Mouse (Mus musculus): ENCODE results near the gene Kcnh2. TPM values are rescaled to one million over a fixed set of nuclear protein-coding genes. Genes with fewer than 3 reads are reported as not detected.

Gene Kcnh2
- polyA plus RNA-seq (2021; fragmentation: Nextera tagmentation) = 3.3 and 4.7 TPM in 2 replicates
- long read RNA-seq, experiment 1, partial matches to known transcripts = 6 of 7 reads
- long read RNA-seq, experiment 1, other reads (novel, unspliced or antisense) = 1 of 7 reads
- long read RNA-seq, experiment 2, full-length matches to known transcripts = 4 of 29 reads
- long read RNA-seq, experiment 2, partial matches to known transcripts = 20 of 29 reads
- long read RNA-seq, experiment 2, other reads (novel, unspliced or antisense) = 5 of 29 reads

GRCm38 (mm10) chr5:24351278-24351677 is at the start of gene Kcnh2:
Kcnh2 (minus strand) TSS chr5:24351604.

GRCm38 (mm10) chr5:24393392-24393997 is 42.1 kb upstream of the Kcnh2 start, which contains the start of gene Abcb8:
Abcb8 (plus strand) TSS chr5:24393663.

GRCm38 (mm10) chr5:24391864-24392263 is 40.5 kb upstream of the Kcnh2 start, which contains the start of gene Atg9b:
Atg9b (minus strand) TSS chr5:24392143.

GRCm38 (mm10) chr5:24364508-24364907 is 13.1 kb upstream of the Kcnh2 start, which contains the start of gene Nos3:
Nos3 (plus strand) TSS chr5:24364810.

Other genes starting within 250 kb of the Kcnh2 start
- gene Nupl2, start 186.6 kb downstream of the Kcnh2 start, polyA plus RNA-seq (2021; fragmentation: Nextera tagmentation) = 8.3 and 8.7 TPM in 2 replicates
- 1.2 TPM in 2 replicates for gene Nos3, start 13.2 kb upstream of the Kcnh2 start, polyA plus RNA-seq (2021; fragmentation: Nextera tagmentation)
- gene Atg9b, start 40.5 kb upstream of the Kcnh2 start, polyA plus RNA-seq (2021; fragmentation: Nextera tagmentation) = 2.4 and 2.5 TPM in 2 replicates
- 43.5 and 52.0 TPM in 2 replicates for gene Abcb8, start 42.1 kb upstream of the Kcnh2 start, polyA plus RNA-seq (2021; fragmentation: Nextera tagmentation)
- not detected in 2 replicates for gene Asic3, start 61.8 kb upstream of the Kcnh2 start, polyA plus RNA-seq (2021; fragmentation: Nextera tagmentation)
- gene Cdk5, start 71.9 kb upstream of the Kcnh2 start, polyA plus RNA-seq (2021; fragmentation: Nextera tagmentation) = 126 and 130 TPM in 2 replicates
- gene Slc4a2, start 72.2 kb upstream of the Kcnh2 start, polyA plus RNA-seq (2021; fragmentation: Nextera tagmentation) = 7.7 and 28.6 TPM in 2 replicates
- 137 and 164 TPM in 2 replicates for gene Fastk, start 93.7 kb upstream of the Kcnh2 start, polyA plus RNA-seq (2021; fragmentation: Nextera tagmentation)
- 28.7 and 29.8 TPM in 2 replicates for gene Tmub1, start 96.2 kb upstream of the Kcnh2 start, polyA plus RNA-seq (2021; fragmentation: Nextera tagmentation)
- gene Agap3, start 100.6 kb upstream of the Kcnh2 start, polyA plus RNA-seq (2021; fragmentation: Nextera tagmentation) = 66.1 and 69.7 TPM in 2 replicates
- gene Gbx1, start 175.6 kb upstream of the Kcnh2 start, polyA plus RNA-seq (2021; fragmentation: Nextera tagmentation) = 0.04 TPM in 1 of 2 replicates, not detected in the other
- gene Asb10, start 189.4 kb upstream of the Kcnh2 start, polyA plus RNA-seq (2021; fragmentation: Nextera tagmentation) = 0.38 and 0.40 TPM in 2 replicates
- gene 4931409K22Rik, start 205.2 kb upstream of the Kcnh2 start, polyA plus RNA-seq (2021; fragmentation: Nextera tagmentation) = not detected in 2 replicates
- gene Abcf2, start 225.9 kb upstream of the Kcnh2 start, polyA plus RNA-seq (2021; fragmentation: Nextera tagmentation) = 71.2 and 72.9 TPM in 2 replicates
- 12.2 and 15.9 TPM in 2 replicates for gene Chpf2, start 235.1 kb upstream of the Kcnh2 start, polyA plus RNA-seq (2021; fragmentation: Nextera tagmentation)